Mouse (Mus musculus) lung, embryonic 15.5 days (tissue): ENCODE results near the gene Dact3. TPM values are rescaled to one million over a fixed set of nuclear protein-coding genes. Genes with fewer than 3 reads are reported as not detected.

Experiments used
- ATAC-seq: fragments of 200-750 bp; cut with Nextera tagmentation; 2 replicates; pipeline ENCODE4 v1.8.0; 2017; ENCODE audit warnings: moderate number of reproducible peaks, borderline replicate concordance; ENCODE audit not compliant: low FRiP score, low TSS enrichment; ENCODE audit errors: extremely low read depth
- H3K27ac ChIP-seq: fragments of 300-500 bp; sonication (generic); 2 replicates; pipeline ENCODE4 v1.5.1; 2015; ENCODE audit warnings: moderate library complexity, mild to moderate bottlenecking, inconsistent platforms
- H3K27me3 ChIP-seq: fragments of 300-500 bp; sonication (generic); 2 replicates; pipeline ENCODE4 v1.6.1; 2015; ENCODE audit warnings: inconsistent platforms
- H3K36me3 ChIP-seq: fragments of 300-500 bp; sonication (generic); 2 replicates; pipeline ENCODE4 v1.6.1; 2015; ENCODE audit warnings: inconsistent platforms
- H3K4me1 ChIP-seq: fragments of 300-500 bp; sonication (generic); 2 replicates; pipeline ENCODE4 v1.6.1; 2015; ENCODE audit warnings: inconsistent platforms
- H3K4me2 ChIP-seq: fragments of 300-500 bp; sonication (generic); 2 replicates; pipeline ENCODE4 v1.6.1; 2015; ENCODE audit warnings: inconsistent platforms, mild to moderate bottlenecking, moderate library complexity
- H3K4me3 ChIP-seq: fragments of 300-500 bp; sonication (generic); 2 replicates; pipeline ENCODE4 v1.5.1; 2015; ENCODE audit warnings: mild to moderate bottlenecking, inconsistent platforms
- H3K9ac ChIP-seq: fragments of 300-500 bp; sonication (generic); 2 replicates; pipeline ENCODE4 v1.6.1; 2015; ENCODE audit warnings: inconsistent platforms
- H3K9me3 ChIP-seq: fragments of 300-500 bp; sonication (generic); 2 replicates; pipeline ENCODE4 v1.6.1; 2016; ENCODE audit warnings: inconsistent platforms
- WGBS: fragments of 180-500 bp; shearing (Covaris S2); methylation state at CpG from one replicate; pipeline ENCODE4 v1.1.7; 2015; 5-methylcytosine and 5-hydroxymethylcytosine counted together
- polyA plus RNA-seq: library from polyadenylated mRNA; unstranded; fragments of >200 nt; fragmentation: Nextera tagmentation; extraction: Ambion mirVana; gene quantifications from 2 replicates; pipeline ENCODE4 v1.2.1, GENCODE M21; 2015

The Dact3 gene
- polyA plus RNA-seq, 1 experiment from 2014 or later = 3.5 TPM

- Histone ChIP-seq H3K27me3 (peaks cover 9% of the 10 kb centered on the region), H3K36me3 (peaks cover 19% of the 10 kb centered on the region), H3K4me2 (peak overlapping the region; percentile 12; the same call in 1 of the 2 replicates), H3K27ac (peak overlapping the region; percentile 74), H3K9ac (no peak overlapping the region), H3K9me3 (no peaks in the 10 kb centered on the region), H3K4me1 (peaks cover 41% of the 10 kb centered on the region), H3K4me3 (no peak overlapping the region)
- peak; percentile 46; the same call in 1 of the 2 replicates for ATAC-seq
- 24% methylated on average over 9 of the region's 9 CpGs for WGBS
Observed at GRCm38 (mm10) chr7:16879796-16880547, 4.9 kb downstream of the Dact3 start.

- H3K27ac ChIP-seq = peak overlapping the region; percentile 74
- peaks cover 4% of the 10 kb centered on the region; the same call in 1 of the 2 replicates for H3K9me3 ChIP-seq
- peaks cover 41% of the 10 kb centered on the region for H3K4me1 ChIP-seq
- no peak overlapping the region for H3K4me3 ChIP-seq
- no peak overlapping the region for H3K9ac ChIP-seq
- no peak for ATAC-seq
- peaks cover 26% of the 10 kb centered on the region for H3K36me3 ChIP-seq
- peak overlapping the region; percentile 12; the same call in 1 of the 2 replicates for H3K4me2 ChIP-seq
- 29% methylated on average over 5 of the region's 5 CpGs for WGBS
- H3K27me3 ChIP-seq = peaks cover 16% of the 10 kb centered on the region
Observed at GRCm38 (mm10) chr7:16880615-16881014, 5.5 kb downstream of the Dact3 start.

- Histone ChIP-seq H3K4me2 (no peak overlapping the region), H3K27ac (no peak overlapping the region), H3K9me3 (peaks cover 10% of the 10 kb centered on the region; the same call in 1 of the 2 replicates), H3K4me3 (no peak overlapping the region), H3K9ac (no peak overlapping the region), H3K4me1 (peaks cover 26% of the 10 kb centered on the region), H3K36me3 (peaks cover 38% of the 10 kb centered on the region), H3K27me3 (peaks cover 28% of the 10 kb centered on the region)
- ATAC-seq = no peak
- WGBS = 91% methylated on average over 6 of the region's 6 CpGs
Observed at GRCm38 (mm10) chr7:16883162-16883561, 8.0 kb downstream of the Dact3 start.

DNA sequence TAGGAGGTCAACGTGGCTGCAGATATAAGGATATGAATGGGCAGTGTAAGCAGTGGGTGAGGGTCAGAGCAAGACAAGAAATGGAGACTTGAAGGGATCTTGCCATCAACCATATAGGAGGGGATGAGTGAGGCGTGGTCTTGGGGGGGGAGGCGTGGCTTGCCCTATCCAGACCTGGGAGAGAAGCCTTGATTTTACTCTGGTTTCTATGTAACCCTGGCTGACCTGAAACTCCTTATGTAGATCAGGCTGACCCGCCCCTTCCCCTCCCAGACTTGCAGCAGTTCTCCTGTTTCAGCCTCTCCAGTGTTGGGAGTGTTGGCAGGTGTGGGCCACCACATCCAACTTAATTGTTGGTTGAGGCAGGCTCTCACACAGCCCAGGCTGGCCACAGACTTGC, 9.2 kb downstream of the Dact3 start:
- no peak overlapping the region for H3K4me2 ChIP-seq
- 79% methylated on average over 4 of the region's 4 CpGs for WGBS
- H3K9me3 ChIP-seq = peaks cover 10% of the 10 kb centered on the region; the same call in 1 of the 2 replicates
- no peak for ATAC-seq
- no peak overlapping the region for H3K4me3 ChIP-seq
- H3K27ac ChIP-seq = no peak overlapping the region
- no peak overlapping the region for H3K9ac ChIP-seq
- peaks cover 38% of the 10 kb centered on the region for H3K36me3 ChIP-seq
- peaks cover 28% of the 10 kb centered on the region for H3K27me3 ChIP-seq
- H3K4me1 ChIP-seq = peaks cover 25% of the 10 kb centered on the region

DNA sequence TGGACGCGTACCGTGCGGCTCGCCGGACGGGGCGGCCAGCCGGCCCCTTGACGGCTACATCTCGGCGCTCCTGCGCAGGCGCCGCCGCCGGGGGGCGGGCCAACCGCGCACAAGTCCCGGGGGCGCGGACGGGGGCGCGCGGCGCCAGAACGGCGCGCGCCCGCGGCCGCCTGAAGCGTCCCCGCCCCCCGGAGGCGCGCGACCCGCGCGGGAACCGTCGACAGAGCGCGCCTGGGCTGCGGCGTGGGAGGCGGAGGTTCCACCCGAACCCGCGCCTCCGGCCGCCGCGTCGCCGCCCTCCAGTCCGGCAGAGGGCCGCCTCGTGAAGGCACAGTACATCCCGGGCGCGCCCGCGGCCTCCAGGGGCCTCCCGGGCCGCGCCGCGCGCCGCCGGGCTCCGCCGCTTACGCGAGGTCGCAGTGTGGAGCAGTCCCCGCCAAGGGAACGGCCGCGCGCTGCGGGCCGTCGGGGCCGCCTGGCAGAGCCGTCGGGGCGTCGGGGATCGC, 10.2 kb downstream of the Dact3 start:
- peaks cover 28% of the 10 kb centered on the region for H3K27me3 ChIP-seq
- H3K27ac ChIP-seq = no peak overlapping the region
- H3K4me2 ChIP-seq = peak overlapping the region; percentile 45
- H3K9me3 ChIP-seq = peaks cover 10% of the 10 kb centered on the region; the same call in 1 of the 2 replicates
- H3K4me3 ChIP-seq = peak overlapping the region; percentile 36
- H3K9ac ChIP-seq = no peak overlapping the region
- no peak for ATAC-seq
- H3K4me1 ChIP-seq = peaks cover 19% of the 10 kb centered on the region
- 19% methylated on average over 71 of the region's 95 CpGs for WGBS
- H3K36me3 ChIP-seq = peaks cover 38% of the 10 kb centered on the region

DNA sequence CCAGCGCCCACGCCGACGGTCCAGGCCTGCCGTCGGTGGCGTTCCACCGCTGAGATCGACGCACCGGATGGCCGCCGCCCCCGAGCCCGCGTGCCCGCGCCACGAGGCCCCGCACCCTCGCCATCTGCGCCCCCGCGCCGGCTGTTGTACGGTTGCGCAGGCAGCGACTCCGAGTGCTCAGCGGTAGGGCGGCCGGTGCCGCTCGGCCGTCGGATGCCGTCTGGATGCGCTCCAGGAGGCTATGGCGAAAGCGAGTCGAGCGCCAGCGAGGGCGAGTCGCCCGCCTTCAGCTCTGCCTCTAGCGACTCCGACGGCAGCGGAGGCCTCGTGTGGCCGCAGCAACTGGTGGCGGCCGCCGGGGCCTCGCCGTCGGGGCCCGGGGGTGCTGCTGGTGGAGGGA, 10.8 kb downstream of the Dact3 start:
- Histone ChIP-seq H3K4me1 (peaks cover 19% of the 10 kb centered on the region), H3K27me3 (peaks cover 28% of the 10 kb centered on the region), H3K27ac (no peak overlapping the region), H3K4me3 (peak overlapping the region; percentile 36), H3K36me3 (peaks cover 38% of the 10 kb centered on the region), H3K4me2 (peak overlapping the region; percentile 45; the same call in 1 of the 2 replicates), H3K9me3 (peaks cover 10% of the 10 kb centered on the region; the same call in 1 of the 2 replicates), H3K9ac (no peak overlapping the region)
- 56% methylated on average over 59 of the region's 59 CpGs for WGBS
- no peak for ATAC-seq

GRCm38 (mm10) chr7:16890536-16890935, 15.4 kb downstream of the Dact3 start:
- peak overlapping the region; percentile 1; the same call in 1 of the 2 replicates for H3K9ac ChIP-seq
- H3K36me3 ChIP-seq = peaks cover 13% of the 10 kb centered on the region
- H3K27me3 ChIP-seq = peaks cover 41% of the 10 kb centered on the region
- H3K4me3 ChIP-seq = peak overlapping the region; percentile 36; the same call in 1 of the 2 replicates
- WGBS = 28% methylated on average over 6 of the region's 6 CpGs
- peaks cover 7% of the 10 kb centered on the region; the same call in 1 of the 2 replicates for H3K9me3 ChIP-seq
- no peak for ATAC-seq
- peaks cover 50% of the 10 kb centered on the region for H3K4me1 ChIP-seq
- H3K27ac ChIP-seq = peak overlapping the region; percentile 94
- peak overlapping the region; percentile 71 for H3K4me2 ChIP-seq

DNA sequence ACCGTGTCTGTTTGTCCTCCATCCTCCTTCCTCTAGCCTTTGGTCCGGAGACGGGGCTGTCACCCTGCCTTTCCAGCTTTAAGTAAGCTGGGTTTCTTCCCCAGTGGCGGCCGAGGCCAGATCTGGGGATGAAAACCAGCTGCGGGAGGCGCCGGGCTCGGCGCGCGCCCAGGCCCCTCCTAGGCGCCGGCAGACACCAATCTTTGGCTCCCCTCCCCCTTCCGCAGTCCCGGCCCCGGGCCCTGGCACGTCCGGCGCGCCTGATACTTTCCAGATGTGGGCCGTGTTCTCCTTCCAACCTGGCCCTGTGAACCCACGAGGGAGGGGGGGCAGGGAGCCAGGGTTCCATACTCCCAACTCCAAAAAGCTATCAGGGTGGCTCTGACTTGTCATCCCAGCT, 15.8 kb downstream of the Dact3 start:
- under 1% methylated on average over 23 of the region's 23 CpGs for WGBS
- Histone ChIP-seq H3K9ac (0 out of 2 replicates have a peak overlapping the region, but pooled peaks have one; percentile 1), H3K27ac (peak overlapping the region; percentile 94), H3K36me3 (peaks cover 9% of the 10 kb centered on the region), H3K4me2 (peak overlapping the region; percentile 71), H3K4me1 (peaks cover 51% of the 10 kb centered on the region), H3K27me3 (peaks cover 37% of the 10 kb centered on the region), H3K4me3 (peak overlapping the region; percentile 36; the same call in 1 of the 2 replicates), H3K9me3 (0 out of 2 replicates have a peak, but pooled peaks cover 3% of the 10 kb centered on the region)
- peak; percentile 88 for ATAC-seq

- Histone ChIP-seq H3K4me3 (peak within 1 kb of the TSS; percentile 36), H3K4me1 (peaks cover 51% of the 10 kb centered on the region), H3K9me3 (no peaks in the 10 kb centered on the region), H3K9ac (peak within 1 kb of the TSS; percentile 56), H3K27me3 (peaks cover 29% of the 10 kb centered on the region), H3K4me2 (peak within 1 kb of the TSS; percentile 71), H3K27ac (peak within 1 kb of the TSS; percentile 94), H3K36me3 (peaks cover under 1% of the 10 kb centered on the region; the same call in 1 of the 2 replicates)
- WGBS = under 1% methylated on average over 30 of the region's 30 CpGs
- ATAC-seq = peak; percentile 86
Observed at GRCm38 (mm10) chr7:16891641-16892351, 16.7 kb downstream of the Dact3 start, which contains the start of gene Gng8. Gene Gng8 (plus strand): TSS chr7:16891786.

GRCm38 (mm10) chr7:16892352-16892730, 17.2 kb downstream of the Dact3 start:
- Histone ChIP-seq H3K36me3 (no peaks in the 10 kb centered on the region), H3K27me3 (peaks cover 29% of the 10 kb centered on the region), H3K9me3 (no peaks in the 10 kb centered on the region), H3K9ac (peak overlapping the region; percentile 56; the same call in 1 of the 2 replicates), H3K27ac (no peak overlapping the region), H3K4me3 (peak overlapping the region; percentile 36), H3K4me1 (peaks cover 51% of the 10 kb centered on the region), H3K4me2 (peak overlapping the region; percentile 71)
- ATAC-seq = no peak
- 23% methylated on average over 9 of the region's 9 CpGs for WGBS

DNA sequence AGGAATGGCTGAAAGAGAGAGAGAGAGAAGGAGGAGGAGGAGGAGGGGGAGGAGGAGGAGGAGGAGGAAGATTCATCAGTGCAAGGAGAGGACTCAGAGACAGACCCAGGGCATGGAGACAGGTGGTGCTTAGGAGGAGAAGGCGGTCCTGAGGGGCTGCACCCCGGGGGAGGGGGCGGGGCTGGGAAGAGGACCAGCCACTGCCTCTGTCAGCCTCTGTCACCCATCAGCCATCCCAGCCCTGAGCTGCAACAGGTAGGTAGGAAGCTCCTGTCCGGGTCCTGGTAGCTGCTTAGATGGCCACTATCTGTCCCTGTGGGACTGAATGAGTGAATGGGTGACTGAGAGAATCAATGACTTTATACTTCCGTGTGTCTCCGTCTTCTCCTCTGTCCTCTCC, 18.5 kb downstream of the Dact3 start:
- Histone ChIP-seq H3K4me2 (peak overlapping the region; percentile 71), H3K9me3 (no peaks in the 10 kb centered on the region), H3K4me3 (no peak overlapping the region; the same call in 1 of the 2 replicates), H3K36me3 (no peaks in the 10 kb centered on the region), H3K27ac (no peak overlapping the region), H3K27me3 (peaks cover 29% of the 10 kb centered on the region), H3K9ac (no peak overlapping the region), H3K4me1 (peaks cover 50% of the 10 kb centered on the region)
- WGBS = 3% methylated on average over 6 of the region's 6 CpGs
- ATAC-seq = no peak
